Mouse (Mus musculus): ENCODE measurements around the gene Reps1. TPM values are rescaled to one million over a fixed set of nuclear protein-coding genes. Genes with fewer than 3 reads are reported as not detected.
A peak's percentile ranks its signal among the peaks of the same experiment; 100 is the strongest.

Gene Reps1
- total and polyA plus RNA-seq, 3 experiments, result 37.6 to 124 (median 45.8) TPM

DNA sequence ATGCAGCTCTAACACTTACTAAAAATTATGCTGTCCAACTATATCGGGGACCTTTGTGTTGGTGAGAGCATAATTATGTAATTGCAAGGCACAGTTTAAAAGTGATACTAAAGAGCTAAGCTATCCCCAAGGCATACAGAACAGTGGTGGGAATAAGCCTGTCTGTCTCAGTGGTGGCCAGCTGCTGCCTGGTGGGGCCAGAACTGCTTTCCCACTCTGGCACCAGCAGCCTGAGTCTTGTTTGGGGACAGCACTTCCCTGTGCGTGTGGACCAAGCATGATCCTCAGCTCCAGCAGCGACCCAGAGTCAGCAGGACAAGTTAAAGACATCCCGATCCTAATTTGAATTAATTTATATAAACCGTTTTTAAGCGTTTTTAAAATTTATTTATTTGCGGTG is 35.2 kb upstream of the Reps1 start:
- no peak for ATAC-seq (ENCODE audit: extremely low read depth, insufficient number of reproducible peaks, low FRiP score, poor library complexity, severe bottlenecking)
- Histone ChIP-seq H3K9me3 (replicated peaks) (no peaks in the 10 kb centered on the region), H3K4me3 (ENCODE audit: low read depth, low read length) (no peak overlapping the region), H3K36me3 (replicated peaks) (peaks cover 36% of the 10 kb centered on the region), H3K4me1 (ENCODE audit: insufficient read depth, low read depth, low read length) (peaks cover 11% of the 10 kb centered on the region), H3K27me3 (ENCODE audit: insufficient read depth, low read length) (no peaks in the 10 kb centered on the region)
- TF ChIP-seq TAL1 (conservative IDR thresholded peaks at IDR 0.05; ENCODE audit: low read depth, low read length) (no peak), CTCF (IDR thresholded peaks at IDR 0.05; ENCODE audit: low read depth, low read length) (no peak), POLR2AphosphoS5 (IDR thresholded peaks at IDR 0.05; ENCODE audit: insufficient replicate concordance, low read depth, low read length) (no peak), GATA2 (IDR thresholded peaks at IDR 0.05; ENCODE audit: borderline replicate concordance, low read depth, low read length) (no peak), GATA1 (IDR thresholded peaks at IDR 0.05; ENCODE audit: borderline replicate concordance, low read length) (no peak)
- no peak for DNase-seq (ENCODE audit: low spot score)

GRCm38 (mm10) chr10:18020846-18021245 is 34.8 kb upstream of the Reps1 start:
- Histone ChIP-seq H3K9me3 (replicated peaks) (no peaks in the 10 kb centered on the region), H3K36me3 (replicated peaks) (peaks cover 34% of the 10 kb centered on the region), H3K4me3 (ENCODE audit: low read depth, low read length) (no peak overlapping the region), H3K4me1 (ENCODE audit: insufficient read depth, low read depth, low read length) (peaks cover 11% of the 10 kb centered on the region), H3K27me3 (ENCODE audit: insufficient read depth, low read length) (no peaks in the 10 kb centered on the region)
- no peak for TF ChIP-seq CTCF (IDR thresholded peaks at IDR 0.05; ENCODE audit: low read depth, low read length)
- no peak for TF ChIP-seq GATA1 (IDR thresholded peaks at IDR 0.05; ENCODE audit: borderline replicate concordance, low read length)
- TF ChIP-seq GATA2 (IDR thresholded peaks at IDR 0.05; ENCODE audit: borderline replicate concordance, low read depth, low read length), result no peak
- TF ChIP-seq POLR2AphosphoS5 (IDR thresholded peaks at IDR 0.05; ENCODE audit: insufficient replicate concordance, low read depth, low read length), result no peak
- no peak for TF ChIP-seq TAL1 (conservative IDR thresholded peaks at IDR 0.05; ENCODE audit: low read depth, low read length)
- ATAC-seq (ENCODE audit: extremely low read depth, insufficient number of reproducible peaks, low FRiP score, poor library complexity, severe bottlenecking), result no peak
- DNase-seq (ENCODE audit: low spot score), result no peak

GRCm38 (mm10) chr10:18021576-18022311 is 33.9 kb upstream of the Reps1 start:
- H3K36me3 ChIP-seq (replicated peaks), result peaks cover 26% of the 10 kb centered on the region
- H3K27me3 ChIP-seq (ENCODE audit: insufficient read depth, low read length), result no peaks in the 10 kb centered on the region
- no peak for DNase-seq (ENCODE audit: low spot score)
- H3K4me3 ChIP-seq (ENCODE audit: low read depth, low read length), result peak overlapping the region; percentile 81
- TF ChIP-seq TAL1 (conservative IDR thresholded peaks at IDR 0.05; ENCODE audit: low read depth, low read length), result no peak
- H3K4me1 ChIP-seq (ENCODE audit: insufficient read depth, low read depth, low read length), result peaks cover 11% of the 10 kb centered on the region
- no peak for ATAC-seq (ENCODE audit: extremely low read depth, insufficient number of reproducible peaks, low FRiP score, poor library complexity, severe bottlenecking)
- H3K9me3 ChIP-seq (replicated peaks), result no peaks in the 10 kb centered on the region

- Histone ChIP-seq H3K36me3 (replicated peaks) (peaks cover 22% of the 10 kb centered on the region), H3K4me3 (ENCODE audit: low read depth, low read length) (peak overlapping the region; percentile 81), H3K4me1 (ENCODE audit: insufficient read depth, low read depth, low read length) (peaks cover 11% of the 10 kb centered on the region), H3K9me3 (replicated peaks) (no peaks in the 10 kb centered on the region), H3K27me3 (ENCODE audit: insufficient read depth, low read length) (no peaks in the 10 kb centered on the region)
- DNase-seq (ENCODE audit: low spot score) (peak; percentile 45), ATAC-seq (ENCODE audit: extremely low read depth, insufficient number of reproducible peaks, low FRiP score, poor library complexity, severe bottlenecking) (peak; percentile 58)
- TF ChIP-seq POLR2AphosphoS5 (IDR thresholded peaks at IDR 0.05; ENCODE audit: insufficient replicate concordance, low read depth, low read length) (no peak), GATA2 (IDR thresholded peaks at IDR 0.05; ENCODE audit: borderline replicate concordance, low read depth, low read length) (no peak), GATA1 (IDR thresholded peaks at IDR 0.05; ENCODE audit: borderline replicate concordance, low read length) (no peak), TAL1 (conservative IDR thresholded peaks at IDR 0.05; ENCODE audit: low read depth, low read length) (no peak), CTCF (IDR thresholded peaks at IDR 0.05; ENCODE audit: low read depth, low read length) (no peak)
Measured at GRCm38 (mm10) chr10:18022312-18022711, 33.3 kb upstream of the Reps1 start.

DNA sequence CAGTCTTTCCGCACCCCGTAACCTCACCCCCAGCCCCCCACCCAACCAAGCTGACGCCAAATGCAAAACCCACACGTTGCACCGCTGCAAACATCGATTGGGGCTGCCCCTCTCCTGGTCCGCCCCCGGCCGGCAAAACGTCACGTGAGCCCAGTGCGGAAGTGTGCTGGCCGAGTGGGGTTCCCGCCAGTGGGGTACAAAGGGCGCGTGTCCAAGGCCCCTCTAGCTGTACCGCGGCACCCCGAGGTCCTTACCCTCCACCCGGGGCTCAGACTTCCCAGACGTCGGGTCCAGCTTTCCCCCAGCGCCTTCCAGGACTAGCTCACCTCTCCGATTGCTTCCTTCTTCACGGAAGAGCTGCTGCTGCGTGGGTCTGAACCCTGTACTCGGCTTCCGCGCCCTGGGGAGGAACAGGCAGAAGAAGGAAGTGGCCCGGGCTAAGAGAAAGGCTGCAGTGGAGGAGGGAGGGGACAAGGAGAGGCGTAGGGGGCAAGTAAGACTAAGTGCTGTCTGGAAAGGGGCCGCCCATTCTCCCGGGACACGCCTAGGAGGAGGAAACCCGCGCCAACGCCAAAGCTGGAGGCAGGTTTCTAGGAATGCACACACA is 32.8 kb upstream of the Reps1 start, which contains the start of gene Abracl:
Gene Abracl, minus strand, starts transcription at position 548 of the 607 bp plus-strand sequence.
- Histone ChIP-seq H3K36me3 (replicated peaks) (peaks cover 18% of the 10 kb centered on the region), H3K4me1 (ENCODE audit: insufficient read depth, low read depth, low read length) (peaks cover 11% of the 10 kb centered on the region), H3K9me3 (replicated peaks) (no peaks in the 10 kb centered on the region), H3K27me3 (ENCODE audit: insufficient read depth, low read length) (no peaks in the 10 kb centered on the region), H3K4me3 (ENCODE audit: low read depth, low read length) (peak within 1 kb of the TSS; percentile 81)
- DNase-seq (ENCODE audit: low spot score), result peak; percentile 85
- peak; percentile 89 for ATAC-seq (ENCODE audit: extremely low read depth, insufficient number of reproducible peaks, low FRiP score, poor library complexity, severe bottlenecking)
- no peak for TF ChIP-seq POLR2AphosphoS5 (IDR thresholded peaks at IDR 0.05; ENCODE audit: insufficient replicate concordance, low read depth, low read length)
- no peak for TF ChIP-seq CTCF (IDR thresholded peaks at IDR 0.05; ENCODE audit: low read depth, low read length)
- no peak for TF ChIP-seq GATA1 (IDR thresholded peaks at IDR 0.05; ENCODE audit: borderline replicate concordance, low read length)
- TF ChIP-seq GATA2 (IDR thresholded peaks at IDR 0.05; ENCODE audit: borderline replicate concordance, low read depth, low read length), result no peak
- no peak for TF ChIP-seq TAL1 (conservative IDR thresholded peaks at IDR 0.05; ENCODE audit: low read depth, low read length)

GRCm38 (mm10) chr10:18034408-18034807 is 21.3 kb upstream of the Reps1 start:
- no peaks in the 10 kb centered on the region for H3K36me3 ChIP-seq (replicated peaks)
- H3K4me3 ChIP-seq (ENCODE audit: low read depth, low read length), result no peak overlapping the region
- no peak for DNase-seq (ENCODE audit: low spot score)
- no peaks in the 10 kb centered on the region for H3K4me1 ChIP-seq (ENCODE audit: insufficient read depth, low read depth, low read length)
- no peak for ATAC-seq (ENCODE audit: extremely low read depth, insufficient number of reproducible peaks, low FRiP score, poor library complexity, severe bottlenecking)
- H3K27me3 ChIP-seq (ENCODE audit: insufficient read depth, low read length), result peaks cover 21% of the 10 kb centered on the region
- H3K9me3 ChIP-seq (replicated peaks), result no peaks in the 10 kb centered on the region
- TF ChIP-seq CTCF (IDR thresholded peaks at IDR 0.05; ENCODE audit: low read depth, low read length) (no peak), GATA1 (IDR thresholded peaks at IDR 0.05; ENCODE audit: borderline replicate concordance, low read length) (no peak)
